Mouse (Mus musculus): ENCODE measurements around the gene Enpp1. TPM values are rescaled to one million over a fixed set of nuclear protein-coding genes. Genes with fewer than 3 reads are reported as not detected.
"Not testable (repeated sequence)": the region's sequence is repeated elsewhere in the genome, so short reads cannot be mapped to it uniquely, and the experiment has no call there.

Gene Enpp1
- polyA plus RNA-seq, 2 experiments from 2014 or later, result 12.1 to 13.2 TPM

DNA sequence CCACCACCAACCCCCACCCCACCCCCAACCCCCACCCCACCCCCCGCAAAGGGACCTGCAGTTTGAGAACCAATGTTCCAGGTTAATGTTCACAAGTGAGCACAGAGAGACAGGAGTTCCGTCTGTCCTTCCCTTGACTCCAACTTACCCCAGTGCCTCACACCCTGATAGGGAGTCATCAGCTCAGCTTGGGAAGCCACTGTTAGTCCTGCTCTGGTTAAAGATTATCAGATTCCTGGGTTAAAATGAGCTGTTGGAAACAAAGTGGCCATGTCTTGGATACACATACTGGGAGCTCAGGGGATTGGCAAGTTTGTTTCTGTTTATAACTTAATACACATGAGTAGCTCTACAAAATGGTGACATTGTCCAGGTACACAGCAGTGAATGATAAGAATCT lies 75.0 kb downstream of the Enpp1 start:
- no peak for ATAC-seq

DNA sequence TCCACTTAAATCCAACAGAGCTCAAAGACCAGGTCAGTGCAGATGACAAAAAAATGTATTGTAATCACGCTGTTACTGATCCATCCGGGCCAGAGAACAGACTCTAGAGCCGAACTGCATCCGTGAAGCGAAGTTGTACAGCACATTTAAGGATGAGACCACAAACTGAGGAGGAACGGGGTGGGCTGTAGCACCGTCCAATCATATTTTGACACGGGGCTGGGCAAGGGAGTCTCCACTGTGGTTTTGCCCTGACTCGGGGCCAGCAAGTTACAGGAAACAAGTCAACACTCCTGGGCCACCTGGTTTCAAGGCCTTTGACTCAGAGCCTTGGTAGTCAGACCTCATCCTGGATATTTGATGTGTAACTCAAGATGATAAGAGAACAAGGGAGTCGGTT lies 76.1 kb downstream of the Enpp1 start:
- peak; percentile 36 for ATAC-seq

DNA sequence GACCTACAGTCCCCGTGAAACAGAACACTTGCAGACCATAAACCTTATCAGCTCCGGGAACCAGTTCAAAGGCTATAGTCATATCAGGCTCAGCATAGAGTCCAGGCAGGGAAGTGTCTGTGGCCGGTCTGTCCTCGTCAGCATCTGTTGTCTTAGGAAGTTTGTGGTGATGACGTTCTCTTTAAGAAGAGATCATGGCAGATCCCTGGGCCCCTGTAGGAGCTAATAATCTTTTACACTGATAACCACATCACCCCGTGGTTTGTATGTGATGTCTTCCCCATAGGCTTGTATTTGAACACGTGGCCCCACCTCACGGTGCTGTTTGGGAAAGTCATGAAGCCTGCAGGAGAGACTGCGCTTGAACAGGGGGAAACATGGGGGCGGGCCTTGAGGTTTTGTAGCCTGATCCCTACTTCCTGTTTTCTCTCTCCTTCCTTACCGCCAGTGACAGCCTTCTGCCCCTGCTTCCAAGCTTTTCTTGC lies 76.6 kb downstream of the Enpp1 start:
- peak; percentile 15 for ATAC-seq

DNA sequence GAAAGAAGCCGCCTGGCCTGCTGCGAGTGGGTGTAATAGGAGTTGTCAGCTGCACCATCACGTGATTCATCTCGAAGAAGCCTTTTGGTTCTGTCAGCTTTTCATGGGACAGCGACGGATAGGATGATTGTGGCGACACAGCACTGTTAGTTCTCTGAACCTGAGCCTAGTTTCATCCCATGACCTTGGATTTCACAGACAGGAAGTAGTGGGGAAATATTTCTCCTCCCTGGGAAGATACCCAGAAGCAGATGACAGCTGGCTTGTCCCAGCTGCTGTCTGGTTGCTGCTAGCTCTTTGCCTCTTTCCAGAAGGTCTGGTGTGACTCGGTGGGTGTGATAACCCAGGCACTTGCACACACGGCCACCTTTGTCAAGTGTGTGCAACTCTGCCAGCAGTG lies 77.7 kb downstream of the Enpp1 start:
- no peak for ATAC-seq

DNA sequence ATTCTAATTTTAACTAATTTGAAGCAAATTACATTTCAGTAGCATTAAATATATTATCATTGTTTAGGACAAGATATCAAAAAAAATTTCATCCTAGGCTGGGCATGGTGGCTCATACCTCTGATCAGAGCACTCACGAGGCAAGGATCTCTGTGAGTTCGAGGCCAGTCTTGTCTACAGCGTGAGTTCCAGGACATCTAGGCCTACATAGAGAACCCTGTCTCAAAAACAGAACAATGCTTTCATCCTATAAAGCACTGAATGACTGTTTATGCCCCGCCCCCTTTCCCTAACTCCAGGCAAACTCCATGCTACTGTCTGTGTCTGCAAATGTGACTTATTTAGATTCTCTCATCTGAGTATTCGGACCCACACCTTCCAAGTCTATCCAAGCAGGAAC lies 80.8 kb downstream of the Enpp1 start:
- no peak for ATAC-seq

DNA sequence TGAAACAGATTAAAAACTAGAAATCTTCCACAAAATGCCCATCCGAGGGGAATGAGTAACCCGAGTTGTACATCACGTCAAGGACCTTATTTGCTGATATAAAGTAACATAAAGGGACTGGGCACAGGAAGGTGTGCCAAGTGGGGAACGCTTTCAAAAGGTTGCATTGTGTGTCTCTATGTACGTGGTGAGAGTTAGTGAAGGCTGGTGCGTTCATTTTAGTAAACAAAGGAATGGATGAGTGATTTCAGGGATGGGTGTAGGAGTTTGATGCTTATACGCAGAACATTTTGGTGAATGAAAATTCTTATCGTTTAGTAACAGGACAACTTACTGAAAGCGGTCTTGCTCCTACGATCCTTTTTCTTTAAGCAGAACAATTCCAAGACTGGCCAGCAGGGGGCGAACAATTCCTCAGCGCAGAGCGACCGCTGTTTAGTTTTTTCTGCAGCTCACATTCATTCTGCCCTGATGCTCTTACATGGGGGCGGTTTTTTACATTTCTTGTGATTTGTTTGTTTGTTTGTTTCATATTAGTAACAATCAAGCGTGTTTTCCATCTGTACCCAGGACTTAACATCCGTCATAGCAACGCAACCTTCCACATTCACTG lies 81.4 kb downstream of the Enpp1 start:
- ATAC-seq, result peak; percentile 62

DNA sequence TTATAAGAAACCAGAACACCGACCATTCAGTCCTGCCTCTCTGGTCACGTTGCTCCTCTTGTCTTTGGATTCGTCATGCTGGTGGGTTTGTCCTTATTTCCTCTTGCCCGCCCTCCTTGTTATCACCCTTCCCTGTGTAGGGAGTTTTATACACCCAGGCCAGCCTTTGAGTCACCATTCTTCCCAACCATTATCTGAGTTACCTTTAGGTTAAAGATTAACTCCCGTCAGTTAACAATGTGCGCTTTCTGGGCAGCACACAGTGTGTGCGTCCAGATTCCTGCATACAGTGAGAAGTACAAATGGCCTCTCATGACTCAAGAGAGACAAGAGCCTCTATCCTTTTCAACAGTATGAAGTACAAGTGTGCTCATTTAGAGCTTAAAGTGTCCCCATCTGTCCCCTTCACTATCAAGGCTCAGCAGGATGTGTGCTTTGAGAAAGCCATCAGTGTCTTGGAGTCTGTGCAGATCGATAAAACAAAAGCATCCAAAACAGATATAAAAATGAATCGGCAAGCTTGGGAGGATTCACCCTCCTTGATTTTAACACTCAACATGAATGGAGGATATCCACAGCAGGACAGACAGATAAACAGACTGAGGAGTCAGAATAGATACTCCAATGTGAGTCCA lies 82.8 kb downstream of the Enpp1 start:
- no peak for ATAC-seq

DNA sequence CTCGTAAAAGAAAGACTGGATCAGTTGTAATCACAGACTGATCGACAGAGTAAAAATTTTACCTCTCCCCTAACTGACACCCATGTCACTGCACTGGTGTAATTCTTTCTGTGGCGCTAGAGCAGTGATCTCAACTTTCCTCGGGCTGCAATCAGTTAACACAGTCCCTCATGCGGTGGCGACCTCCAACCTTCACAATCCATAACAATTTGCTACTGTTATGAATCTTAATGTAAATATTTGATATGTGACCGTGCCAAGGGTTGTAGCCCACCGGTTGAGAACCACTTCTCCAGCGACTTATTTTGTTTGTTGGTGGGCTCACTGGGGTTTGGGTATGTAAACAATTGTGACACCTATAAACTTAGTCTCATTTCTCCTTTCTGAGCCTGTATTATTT lies 83.5 kb downstream of the Enpp1 start:
- ATAC-seq, result no peak

DNA sequence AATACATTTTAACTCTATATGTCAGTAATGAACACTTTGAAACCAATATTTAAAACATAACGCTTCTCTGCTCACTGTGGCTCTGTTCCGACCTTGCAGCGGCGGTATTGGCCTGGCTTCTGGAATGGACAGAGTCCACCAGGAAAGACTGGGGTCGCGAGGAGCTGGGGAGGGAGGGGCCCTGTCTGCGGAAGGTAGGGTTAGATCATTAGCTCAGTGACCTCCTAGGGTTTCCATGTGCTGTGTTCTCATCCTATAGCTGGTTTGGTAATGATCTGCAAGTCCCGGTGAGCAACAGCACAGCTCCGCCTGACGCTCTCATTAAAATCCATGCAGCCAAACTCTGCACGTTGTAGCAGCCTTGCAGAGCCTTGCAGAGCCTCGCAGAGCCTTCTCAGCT lies 84.7 kb downstream of the Enpp1 start:
- ATAC-seq, result no peak

DNA sequence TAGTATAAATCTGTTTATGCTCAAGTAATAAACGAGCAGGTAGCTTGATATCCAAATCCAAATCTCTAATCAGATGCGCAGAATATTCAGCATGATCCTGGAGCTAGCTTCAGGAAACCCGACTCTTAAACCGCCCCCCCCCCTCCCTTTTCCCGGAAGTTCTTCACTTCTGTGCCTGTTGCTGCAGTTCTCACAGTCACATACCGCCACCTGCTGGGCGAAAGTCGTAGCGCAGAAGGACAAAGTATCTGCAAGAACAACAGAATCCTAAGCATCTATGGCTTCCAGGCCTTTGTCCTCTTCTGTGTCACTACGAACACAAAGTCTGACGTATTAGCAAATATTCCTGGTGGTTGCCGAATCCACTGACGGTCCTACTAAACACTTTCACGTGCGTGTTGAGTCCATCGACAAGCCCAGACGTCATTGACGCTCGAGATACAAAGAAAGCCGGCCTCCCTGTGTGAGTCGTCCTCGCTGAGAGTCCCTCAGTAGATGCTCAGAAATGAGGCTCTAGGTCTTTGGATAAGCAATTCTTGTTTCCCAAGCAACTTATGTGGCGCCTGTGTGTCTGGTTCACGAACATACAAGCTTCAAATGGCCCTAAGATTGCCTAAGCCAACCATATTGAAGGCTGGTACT lies 86.8 kb downstream of the Enpp1 start:
- ATAC-seq, result peak; percentile 64

DNA sequence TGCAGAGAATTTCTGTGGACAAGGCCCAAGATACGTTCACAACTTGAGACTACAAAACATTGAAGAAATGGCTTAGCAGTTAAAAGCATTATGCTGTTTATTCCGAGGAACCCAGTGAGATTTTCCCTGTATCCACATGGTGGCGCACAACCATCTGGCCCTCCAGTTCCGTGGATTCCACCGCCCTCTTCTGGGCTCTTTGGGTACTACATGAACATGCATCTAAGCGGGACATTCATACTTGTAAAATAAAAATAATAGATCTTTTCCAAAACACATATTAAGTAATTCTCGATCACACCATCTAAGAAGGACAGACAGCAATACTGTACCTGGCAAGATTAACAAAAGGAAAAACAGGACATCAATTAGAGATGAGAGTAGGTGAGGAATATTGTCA lies 89.4 kb downstream of the Enpp1 start:
- ATAC-seq, result peak; percentile 84

DNA sequence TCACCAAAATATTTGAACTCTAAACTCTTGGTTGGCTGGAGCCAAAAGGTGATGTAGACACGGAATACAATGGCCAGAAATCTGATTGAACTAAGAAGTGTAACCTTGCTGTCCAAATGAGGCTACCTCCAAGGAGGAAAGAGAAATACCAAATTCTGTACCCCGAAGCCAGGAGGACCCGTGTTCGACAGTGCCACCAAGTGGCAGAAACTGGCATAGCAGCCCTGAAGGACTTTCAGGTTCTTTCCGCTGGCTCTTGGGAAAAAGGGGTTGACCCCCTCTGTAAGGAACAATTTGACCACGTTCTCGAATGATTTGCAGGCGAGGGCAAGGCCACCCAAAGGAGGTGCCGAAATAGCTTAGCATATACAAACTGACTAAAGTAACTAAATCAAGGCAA lies 90.4 kb downstream of the Enpp1 start:
- ATAC-seq, result no peak

DNA sequence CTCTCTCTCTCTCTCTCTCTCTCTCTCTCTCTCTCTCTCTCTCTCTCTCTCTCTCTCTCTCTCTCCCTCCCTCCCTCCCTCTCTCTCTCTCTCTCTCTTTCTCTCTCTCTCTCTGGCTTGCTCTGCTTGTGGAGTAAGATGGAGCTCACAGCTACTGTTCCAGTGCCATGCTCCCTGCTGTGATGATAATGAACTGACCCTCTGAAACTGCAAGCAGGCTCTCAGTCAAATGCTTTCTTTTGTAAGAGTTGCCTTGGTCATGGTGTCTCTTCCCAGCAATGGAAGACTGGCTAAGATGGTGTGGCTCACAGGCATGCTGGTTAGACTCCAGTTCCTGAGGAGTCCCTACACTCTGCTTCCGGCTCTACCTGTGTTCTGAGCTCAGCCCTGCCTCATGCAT lies 95.4 kb downstream of the Enpp1 start:
- not testable (repeated sequence) for ATAC-seq

DNA sequence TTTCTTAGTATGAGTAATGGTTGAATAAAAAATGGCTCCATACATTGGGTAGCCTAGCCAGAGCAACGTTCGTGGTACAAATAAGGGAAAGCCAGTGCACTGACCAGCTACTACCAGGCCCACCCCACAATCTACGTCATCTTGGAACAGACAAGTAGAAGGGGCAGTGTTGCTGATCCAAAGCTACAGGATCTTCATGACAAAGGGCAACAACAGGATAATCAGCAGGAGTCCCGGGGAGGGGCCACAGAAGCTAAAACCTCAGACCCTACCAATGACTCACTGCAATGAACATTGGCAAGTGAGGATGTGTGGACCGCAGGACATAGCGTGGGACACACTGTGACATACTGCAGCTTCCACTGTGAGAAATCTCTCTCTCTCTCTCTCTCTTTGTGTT lies 96.2 kb downstream of the Enpp1 start:
- ATAC-seq, result no peak

DNA sequence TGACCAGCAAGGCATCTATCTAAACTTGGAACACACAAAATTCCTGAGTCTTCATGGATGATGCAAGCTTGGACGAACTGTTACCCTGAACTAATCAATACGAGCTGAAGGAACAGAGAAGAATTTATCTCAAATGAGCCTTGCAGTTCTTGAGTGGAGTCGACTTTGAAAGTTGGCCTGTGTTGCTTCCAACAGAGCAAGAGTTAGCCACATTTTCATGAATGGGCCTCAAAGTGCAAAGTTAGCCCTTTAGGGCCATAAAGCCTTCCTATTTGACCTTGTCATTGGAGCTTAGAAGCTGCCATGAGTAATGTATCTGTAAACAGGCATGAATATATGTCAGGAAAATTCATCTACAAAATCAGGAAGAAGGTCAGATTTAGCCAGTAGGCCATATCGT lies 97.2 kb downstream of the Enpp1 start:
- ATAC-seq, result no peak

DNA sequence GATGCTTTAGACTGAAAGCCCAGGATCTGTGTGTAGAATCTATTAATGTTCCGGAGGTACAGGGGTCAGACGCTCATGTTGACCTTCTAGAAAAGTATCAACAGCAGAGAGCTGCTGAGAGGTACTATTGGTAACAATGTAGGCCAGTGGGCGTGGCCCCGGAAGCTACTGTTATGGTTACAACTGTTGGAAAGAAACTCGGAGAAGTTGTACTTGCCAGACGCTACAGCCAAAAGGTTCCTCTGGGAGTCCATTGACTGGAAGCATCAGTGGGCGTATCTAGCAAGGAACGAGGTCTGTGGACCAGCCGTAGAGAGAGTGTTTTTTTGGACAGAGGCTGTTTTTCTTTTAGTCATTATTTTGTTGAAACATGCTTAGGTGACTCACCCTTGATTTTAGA lies 102.2 kb downstream of the Enpp1 start:
- no peak for ATAC-seq

DNA sequence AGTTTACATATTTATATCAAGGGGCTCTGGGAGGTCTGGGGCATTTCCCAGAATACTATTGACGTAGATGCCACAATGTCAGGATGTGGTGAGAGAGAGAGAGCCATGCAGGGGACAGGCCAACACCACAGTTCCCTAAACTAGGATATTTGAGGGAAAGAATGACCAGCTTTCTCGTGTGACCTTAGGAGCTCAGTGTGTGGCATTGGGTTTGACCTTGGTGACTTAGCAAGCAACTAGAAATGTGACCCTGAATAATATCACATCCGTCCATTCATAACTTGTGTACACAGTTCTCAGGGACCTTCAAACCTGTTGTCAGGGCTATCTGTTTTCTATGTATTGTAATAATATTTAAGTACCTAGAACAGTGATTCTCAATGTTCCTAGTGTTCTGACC lies 102.8 kb downstream of the Enpp1 start:
- no peak for ATAC-seq

DNA sequence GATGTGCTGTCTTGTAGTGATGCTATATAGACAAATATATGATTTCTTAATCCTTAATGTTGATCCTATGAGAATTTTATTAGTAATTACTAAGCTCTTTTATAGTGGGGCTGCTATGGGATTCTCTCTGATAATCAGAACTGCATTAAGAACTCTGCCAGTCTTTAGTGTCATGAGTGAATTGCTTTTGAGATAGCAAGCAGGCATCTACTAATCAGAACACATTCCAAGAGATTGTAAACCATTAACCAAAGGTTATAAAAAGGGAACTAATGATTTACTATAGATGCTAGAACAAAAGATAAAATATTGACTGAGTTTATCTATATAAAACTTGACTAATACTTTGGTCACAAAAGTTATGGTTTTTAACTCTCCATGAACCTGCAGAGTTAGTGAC lies 108.2 kb downstream of the Enpp1 start:
- no peak for ATAC-seq

DNA sequence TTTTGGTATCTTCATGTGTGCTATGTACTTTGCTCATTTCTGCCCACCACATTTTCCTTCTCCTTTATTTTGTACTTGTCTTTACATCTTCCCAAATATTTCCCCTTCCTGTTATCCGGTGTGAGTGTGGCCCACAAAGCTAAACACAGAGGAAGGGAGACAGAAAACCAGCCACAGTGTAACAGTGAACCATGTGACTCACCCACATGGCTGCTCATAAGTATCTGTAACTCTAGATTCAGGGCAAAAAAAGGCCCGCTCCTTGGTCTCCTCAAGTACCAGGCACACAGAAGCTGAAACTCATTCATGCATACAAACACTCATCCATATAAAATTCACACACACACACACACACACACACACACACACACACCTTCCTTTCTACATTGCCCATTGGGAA lies 108.9 kb downstream of the Enpp1 start:
- no peak for ATAC-seq

DNA sequence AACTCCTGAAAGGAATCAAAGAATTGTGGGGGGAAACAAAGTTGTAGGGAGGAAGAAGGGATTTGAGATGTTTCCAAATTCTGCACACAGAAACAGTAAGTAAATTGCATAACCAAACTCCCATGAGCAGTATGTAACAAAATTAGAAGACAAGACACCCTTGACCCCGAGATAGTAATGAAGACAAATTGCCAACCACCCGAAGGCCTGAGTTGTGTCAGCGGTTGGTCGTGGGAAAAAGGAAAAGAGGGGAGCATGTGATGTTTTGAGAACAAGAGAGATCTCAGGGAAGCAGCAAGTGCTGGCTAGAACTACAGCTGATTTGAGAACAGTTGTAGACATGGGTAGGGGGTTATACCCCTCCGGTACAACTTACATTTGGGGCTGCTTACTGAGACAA lies 112.2 kb downstream of the Enpp1 start:
- no peak for ATAC-seq

DNA sequence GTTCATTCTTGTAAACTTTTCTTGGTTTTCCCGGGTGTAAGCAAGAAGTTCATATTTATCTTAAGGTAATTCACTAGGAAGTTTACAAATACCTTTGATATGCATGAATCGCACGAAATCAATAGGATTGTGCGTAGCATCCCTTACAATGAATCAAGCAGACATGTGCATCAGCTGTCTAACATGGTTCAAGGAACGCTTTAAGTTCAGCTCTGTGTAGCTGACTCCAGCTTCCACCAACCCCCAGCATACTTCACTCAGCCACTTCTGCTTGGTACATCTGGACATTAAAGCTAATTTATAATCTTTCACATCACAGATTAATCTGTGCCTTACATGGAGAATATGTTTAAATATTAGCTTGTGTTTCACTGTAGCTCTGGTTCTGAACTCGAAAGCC lies 113.3 kb downstream of the Enpp1 start:
- no peak for ATAC-seq

DNA sequence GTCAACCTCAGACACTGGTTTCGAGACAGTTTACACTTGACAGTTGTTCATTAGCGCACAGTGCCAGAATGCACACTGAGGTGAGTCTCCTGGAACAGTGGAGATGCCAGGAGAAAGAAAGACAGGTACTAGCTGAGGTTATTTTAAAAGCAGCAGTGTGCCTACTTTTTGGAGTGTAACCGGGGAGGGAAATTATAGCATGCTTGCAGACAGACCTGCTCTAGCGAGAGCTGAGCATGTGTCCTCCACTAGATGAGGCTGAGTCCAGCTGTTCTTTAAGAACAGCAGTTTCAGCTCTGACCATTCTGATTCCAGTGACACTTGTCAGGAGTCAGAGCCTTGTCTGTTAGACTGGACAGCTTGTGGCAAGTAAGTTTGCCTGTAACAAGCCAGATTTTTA lies 114.2 kb downstream of the Enpp1 start:
- no peak for ATAC-seq

DNA sequence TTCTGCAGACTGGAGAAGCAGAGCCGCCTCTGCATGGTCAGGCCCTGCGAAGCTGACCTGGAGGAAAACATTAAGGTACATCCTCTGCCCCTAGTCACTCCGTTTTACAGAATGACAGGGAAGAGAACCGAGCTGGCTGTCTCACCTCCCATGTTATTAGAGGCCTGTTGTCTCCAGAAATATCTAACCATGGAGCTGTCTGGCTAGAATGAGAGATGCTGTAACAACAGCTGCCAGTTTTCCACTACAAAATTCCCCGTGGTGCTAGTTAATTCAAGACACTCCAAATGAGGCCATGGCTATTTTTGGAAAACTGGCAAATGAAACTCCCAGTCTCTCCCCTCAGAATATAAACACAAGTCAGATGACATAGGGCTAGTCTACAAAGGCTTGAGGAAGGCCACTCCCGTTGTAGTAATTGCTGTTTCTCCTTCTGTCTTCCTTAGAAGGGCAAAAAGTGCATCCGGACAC lies 115.1 kb downstream of the Enpp1 start:
- no peak for ATAC-seq

All from activated CD4-positive, CD25-positive, alpha-beta regulatory T cell, adult 4 months (primary cell).